Mouse (Mus musculus): ENCODE results near the gene Elmo1. TPM values are rescaled to one million over a fixed set of nuclear protein-coding genes. Genes with fewer than 3 reads are reported as not detected.

Elmo1 gene
- total and polyA plus RNA-seq, 3 experiments = 5.2 to 7.6 TPM; not detected in 1

DNA sequence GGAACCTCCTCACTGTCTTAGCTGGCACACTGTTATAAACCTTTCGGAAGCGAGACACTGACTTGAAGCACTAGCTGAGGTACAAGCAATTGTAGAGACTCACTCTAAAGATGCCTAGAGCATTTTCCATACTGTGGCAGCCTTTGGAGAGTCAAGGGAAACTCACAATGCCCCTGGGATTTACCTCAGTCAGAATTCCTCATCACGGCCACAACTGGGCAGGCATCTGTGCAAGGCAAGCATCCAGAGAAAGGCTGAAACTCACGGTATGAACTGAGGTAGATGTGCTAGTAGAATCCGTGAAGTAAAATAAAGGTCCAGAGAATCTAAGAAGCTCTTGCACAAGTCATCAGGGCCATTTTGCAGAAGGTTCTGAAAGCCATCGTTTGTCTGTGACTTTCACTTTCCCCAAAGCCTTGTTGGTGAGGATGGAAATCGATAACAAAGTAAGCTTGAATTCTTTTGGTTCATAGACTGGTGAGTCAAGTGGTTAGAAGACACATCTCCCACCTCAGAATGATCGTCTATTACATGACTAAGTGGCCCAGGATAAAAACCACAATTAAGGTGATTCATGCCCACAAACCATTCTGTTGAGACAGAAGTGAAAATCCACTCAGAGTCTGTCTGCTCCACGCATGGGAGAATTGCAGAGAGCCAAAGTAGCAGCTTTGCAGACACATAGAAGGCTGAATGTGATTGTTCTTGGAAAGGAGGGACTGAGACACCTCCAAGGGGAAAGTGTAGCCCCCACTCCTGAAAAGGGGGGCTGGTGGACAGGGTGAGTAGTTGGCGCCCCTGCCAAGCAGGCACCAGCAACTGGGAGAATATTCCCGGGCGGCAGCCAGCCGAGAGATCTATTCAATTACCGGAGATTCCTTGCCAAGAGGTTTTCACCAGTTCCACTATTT is 42.2 kb upstream of the Elmo1 start:
- H3K9me3 ChIP-seq (replicated peaks; ENCODE audit: insufficient read depth, low read length) = no peaks in the 10 kb centered on the region
- H3K9ac ChIP-seq (ENCODE audit: control insufficient read depth, low read depth, low read length, poor library complexity, severe bottlenecking) = no peak overlapping the region
- H3K79me2 ChIP-seq (ENCODE audit: control insufficient read depth, insufficient read depth, low read length, poor library complexity) = no peaks in the 10 kb centered on the region
- H3K27ac ChIP-seq (ENCODE audit: control insufficient read depth, low read depth, low read length) = no peak overlapping the region
- no peak for DNase-seq (ENCODE audit: low read depth, low spot score)
- TF ChIP-seq CHD1 (IDR thresholded peaks at IDR 0.05; ENCODE audit: low read depth, low read length) (no peak), ETS1 (IDR thresholded peaks at IDR 0.05; ENCODE audit: low read depth, low read length) (no peak), HCFC1 (IDR thresholded peaks at IDR 0.05; ENCODE audit: low read depth, low read length) (no peak), USF2 (IDR thresholded peaks at IDR 0.05; ENCODE audit: borderline replicate concordance in 1 of 2, insufficient read depth in 1 of 2, low read depth in 1 of 2, low read length in 2 of 2) (no peak), MAZ (IDR thresholded peaks at IDR 0.05; ENCODE audit: low read depth, low read length) (no peak), ZC3H11A (IDR thresholded peaks at IDR 0.05; ENCODE audit: low read depth, low read length) (no peak), CHD2 (IDR thresholded peaks at IDR 0.05; ENCODE audit: low read length) (no peak), BHLHE40 (IDR thresholded peaks at IDR 0.05; ENCODE audit: borderline replicate concordance, low read depth, low read length) (no peak), MAFK (IDR thresholded peaks at IDR 0.05; ENCODE audit: borderline replicate concordance, low read depth, low read length) (no peak), POLR2A (IDR thresholded peaks at IDR 0.05; ENCODE audit: control insufficient read depth in 1 of 2, insufficient read depth in 1 of 2, low read depth in 1 of 2, low read length in 2 of 2, poor library complexity in 1 of 2) (no peak), NRF1 (IDR thresholded peaks at IDR 0.05; ENCODE audit: insufficient read depth, low read depth, low read length, poor library complexity, severe bottlenecking) (no peak), ZMIZ1 (IDR thresholded peaks at IDR 0.05; ENCODE audit: low read depth, low read length) (no peak), RCOR1 (IDR thresholded peaks at IDR 0.05; ENCODE audit: low read depth, low read length) (no peak), E2F4 (IDR thresholded peaks at IDR 0.05; ENCODE audit: borderline replicate concordance, low read depth, low read length) (no peak), SIN3A (IDR thresholded peaks at IDR 0.05; ENCODE audit: low read length) (no peak), GATA1 (IDR thresholded peaks at IDR 0.05; ENCODE audit: low read depth, low read length) (no peak)
- H3K4me3 ChIP-seq (ENCODE audit: control insufficient read depth in 1 of 2, insufficient read depth in 1 of 2, low read depth in 2 of 2, low read length in 2 of 2) = no peak overlapping the region
- no peaks in the 10 kb centered on the region for H3K4me1 ChIP-seq (ENCODE audit: control insufficient read depth in 1 of 2, insufficient read depth in 2 of 2, low read length in 2 of 2)
- H3K27me3 ChIP-seq (ENCODE audit: control insufficient read depth in 1 of 2, insufficient read depth in 2 of 2, low read length in 2 of 2) = no peaks in the 10 kb centered on the region
- no peaks in the 10 kb centered on the region for H3K36me3 ChIP-seq (ENCODE audit: control insufficient read depth in 1 of 2, insufficient read depth in 2 of 2, low read length in 2 of 2)

DNA sequence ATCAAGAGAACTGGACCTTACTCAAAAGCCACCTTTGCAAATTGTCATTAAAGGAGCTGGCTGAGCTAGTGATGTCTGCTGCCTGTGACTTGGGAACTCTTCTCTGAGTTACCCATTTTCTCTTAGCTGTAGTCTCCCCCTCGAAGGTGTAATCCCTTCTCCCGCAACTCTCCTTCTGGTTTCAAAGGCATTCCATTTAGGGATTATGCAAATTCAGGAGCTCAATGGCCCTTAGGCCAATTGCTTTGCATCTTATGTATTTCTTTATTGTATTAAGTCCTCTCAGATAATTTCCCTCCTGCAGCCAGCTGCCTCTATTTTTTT is 41.6 kb upstream of the Elmo1 start:
- no peaks in the 10 kb centered on the region for H3K4me1 ChIP-seq (ENCODE audit: control insufficient read depth in 1 of 2, insufficient read depth in 2 of 2, low read length in 2 of 2)
- no peak overlapping the region for H3K4me3 ChIP-seq (ENCODE audit: control insufficient read depth in 1 of 2, insufficient read depth in 1 of 2, low read depth in 2 of 2, low read length in 2 of 2)
- H3K9ac ChIP-seq (ENCODE audit: control insufficient read depth, low read depth, low read length, poor library complexity, severe bottlenecking) = no peak overlapping the region
- no peak for DNase-seq (ENCODE audit: low read depth, low spot score)
- H3K27me3 ChIP-seq (ENCODE audit: control insufficient read depth in 1 of 2, insufficient read depth in 2 of 2, low read length in 2 of 2) = no peaks in the 10 kb centered on the region
- H3K36me3 ChIP-seq (ENCODE audit: control insufficient read depth in 1 of 2, insufficient read depth in 2 of 2, low read length in 2 of 2) = no peaks in the 10 kb centered on the region
- H3K27ac ChIP-seq (ENCODE audit: control insufficient read depth, low read depth, low read length) = no peak overlapping the region
- no peaks in the 10 kb centered on the region for H3K79me2 ChIP-seq (ENCODE audit: control insufficient read depth, insufficient read depth, low read length, poor library complexity)
- no peaks in the 10 kb centered on the region for H3K9me3 ChIP-seq (replicated peaks; ENCODE audit: insufficient read depth, low read length)
- TF ChIP-seq GATA1 (IDR thresholded peaks at IDR 0.05; ENCODE audit: low read depth, low read length) (no peak), ZKSCAN1 (IDR thresholded peaks at IDR 0.05; ENCODE audit: low read depth, low read length) (no peak), CHD1 (IDR thresholded peaks at IDR 0.05; ENCODE audit: low read depth, low read length) (no peak), KAT2A (conservative IDR thresholded peaks at IDR 0.05; ENCODE audit: low read depth, low read length) (no peak), MAX (IDR thresholded peaks at IDR 0.05; ENCODE audit: low read length) (no peak)
